Mouse (Mus musculus): ENCODE measurements at regions not wholly inside any gene's neighbourhood (a gene's known extent, or its start where the extent isn't known, plus 50 kb on each side); places are given as distances from the start of the nearest gene placed in this dataset.

DNA sequence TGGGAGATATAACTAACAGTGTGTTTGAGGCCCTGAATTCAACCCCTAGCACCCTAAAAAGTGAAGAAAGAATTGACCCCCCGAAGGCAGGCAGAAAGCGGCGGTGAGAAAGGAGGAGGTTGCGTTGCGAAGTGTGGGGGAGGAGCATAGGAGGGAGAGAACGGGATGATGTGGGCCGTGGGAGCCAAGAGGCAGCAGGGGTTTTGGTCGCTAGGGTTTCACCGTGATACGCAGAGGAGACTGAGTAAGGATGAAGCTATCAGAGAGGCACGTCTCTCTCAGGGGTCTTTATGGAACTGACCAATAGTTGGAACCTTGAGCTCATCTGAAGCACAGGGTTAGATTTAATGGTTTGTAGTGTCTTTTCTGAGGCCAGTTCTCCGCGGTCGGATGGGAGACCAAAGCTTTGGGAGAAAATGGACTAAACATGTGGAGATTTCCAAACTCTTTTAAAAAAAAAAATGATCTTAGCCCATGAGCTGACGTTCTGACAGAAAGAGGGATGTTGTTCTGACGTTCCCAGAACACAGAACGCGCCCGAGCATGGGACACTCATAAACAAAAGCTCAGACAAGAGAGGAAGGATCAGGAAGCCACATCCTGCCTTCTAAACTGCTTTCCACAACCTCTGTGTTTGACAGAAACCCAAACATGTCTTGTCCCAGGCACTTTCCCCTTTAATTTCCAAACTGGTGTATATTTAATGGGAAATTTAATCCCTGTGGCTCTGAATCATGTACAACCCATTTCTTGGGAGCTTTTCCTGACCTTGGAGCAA is 499.7 kb upstream of the Adam5 start:
- TF ChIP-seq CTCF (conservative IDR thresholded peaks at IDR 0.05 in 1 of 2, IDR thresholded peaks at IDR 0.05 in 1 of 2; ENCODE audit: low read depth in 2 of 2, low read length in 2 of 2) (no peak), EP300 (IDR thresholded peaks at IDR 0.05; ENCODE audit: low read length) (no peak), POLR2AphosphoS2 (IDR thresholded peaks at IDR 0.05; ENCODE audit: low read depth, low read length) (no peak), MXI1 (IDR thresholded peaks at IDR 0.05; ENCODE audit: low read depth, low read length) (no peak), MAX (IDR thresholded peaks at IDR 0.05; ENCODE audit: low read length) (no peak), CHD2 (IDR thresholded peaks at IDR 0.05; ENCODE audit: low read length) (no peak), HCFC1 (IDR thresholded peaks at IDR 0.05; ENCODE audit: low read depth, low read length) (no peak), ZC3H11A (IDR thresholded peaks at IDR 0.05; ENCODE audit: low read depth, low read length) (no peak), MAFK (IDR thresholded peaks at IDR 0.05; ENCODE audit: insufficient replicate concordance, low read length) (no peak), POLR2A (IDR thresholded peaks at IDR 0.05; ENCODE audit: low read depth, low read length) (no peak), E2F4 (IDR thresholded peaks at IDR 0.05; ENCODE audit: insufficient replicate concordance, low read depth, low read length) (no peak), RAD21 (IDR thresholded peaks at IDR 0.05; ENCODE audit: low read depth, low read length) (no peak), UBTF (IDR thresholded peaks at IDR 0.05; ENCODE audit: low read depth, low read length) (no peak)
